Mouse (Mus musculus) gastrocnemius, postnatal 4 days (tissue): ENCODE results near the gene Inpp4a. TPM values are rescaled to one million over a fixed set of nuclear protein-coding genes. Genes with fewer than 3 reads are reported as not detected.

ENCODE experiments used
- DNase-seq, 2 experiments: peaks; one replicate each; pipeline ENCODE4 v3.0.0; 2021 to 2022; ENCODE audit warnings: low spot score in 2 of 2, mixed read lengths in 2 of 2
- total RNA-seq, 2 experiments: library from RNA; stranded (reverse); gene quantifications; 2 replicates each; pipeline ENCODE4 v1.2.3; 2021

Gene Inpp4a
- total RNA-seq, 2 experiments from 2014 or later = 25.4 to 30.4 TPM

GRCm38 (mm10) chr1:37407228-37407627 is 107.6 kb downstream of the Inpp4a start:
- no peak for DNase-seq

- DNase-seq = no peak
Measured at GRCm38 (mm10) chr1:37408059-37408458, 108.4 kb downstream of the Inpp4a start.

GRCm38 (mm10) chr1:37408678-37409077 is 109.0 kb downstream of the Inpp4a start:
- DNase-seq = no peak

- DNase-seq = no peak
Measured at GRCm38 (mm10) chr1:37409647-37410046, 110.0 kb downstream of the Inpp4a start.

GRCm38 (mm10) chr1:37415394-37415793 is 115.7 kb downstream of the Inpp4a start:
- no peak for DNase-seq

- DNase-seq = peak; percentile 60 to 71
Measured at GRCm38 (mm10) chr1:37419420-37419819, 119.8 kb downstream of the Inpp4a start.

GRCm38 (mm10) chr1:37427144-37427875 is 127.6 kb downstream of the Inpp4a start:
- DNase-seq = no peak

GRCm38 (mm10) chr1:37428911-37429310 is 129.2 kb downstream of the Inpp4a start:
- no peak for DNase-seq

- peak; percentile 83 to 93 for DNase-seq
Measured at GRCm38 (mm10) chr1:37429366-37430296, 130.0 kb downstream of the Inpp4a start, which contains the start of the genes Coa5 and Unc50. Gene Coa5 (minus strand): TSS chr1:37430103. Gene Unc50 (plus strand): TSS chr1:37430139.

- no peak for DNase-seq
Measured at GRCm38 (mm10) chr1:37430297-37430840, 130.7 kb downstream of the Inpp4a start.

GRCm38 (mm10) chr1:37436419-37436818 is 136.8 kb downstream of the Inpp4a start:
- DNase-seq = no peak

GRCm38 (mm10) chr1:37442848-37443835 is 143.5 kb downstream of the Inpp4a start:
- DNase-seq = no peak

GRCm38 (mm10) chr1:37448361-37449095 is 148.9 kb downstream of the Inpp4a start:
- peak; percentile 50 to 65 for DNase-seq

- DNase-seq = no peak
Measured at GRCm38 (mm10) chr1:37451270-37451669, 151.6 kb downstream of the Inpp4a start.

- DNase-seq = no peak
Measured at GRCm38 (mm10) chr1:37457546-37457945, 157.9 kb downstream of the Inpp4a start.
